Mouse (Mus musculus) hindbrain, embryonic 11.5 days (tissue): ENCODE data around the gene Lmntd1. TPM values are rescaled to one million over a fixed set of nuclear protein-coding genes. Genes with fewer than 3 reads are reported as not detected.
A peak's percentile ranks its signal among the peaks of the same experiment; 100 is the strongest.

Experiments used
- ATAC-seq: fragments of 200-750 bp; cut with Nextera tagmentation; 2 replicates; pipeline ENCODE4 v1.8.0; 2017; ENCODE audit warnings: mild to moderate bottlenecking, moderate TSS enrichment, moderate library complexity; ENCODE audit not compliant: low FRiP score
- DNase-seq: peaks from one replicate; pipeline ENCODE4 v3.0.0-alpha.2; 2015; ENCODE audit warnings: low spot score
- H3K27ac ChIP-seq: fragments of 300-500 bp; sonication (generic); 2 replicates; pipeline ENCODE4 v1.5.1; 2014; ENCODE audit warnings: mild to moderate bottlenecking, low read depth, low read length
- H3K27me3 ChIP-seq: fragments of 300-500 bp; sonication (generic); 2 replicates; pipeline ENCODE4 v1.6.1; 2014; ENCODE audit warnings: mild to moderate bottlenecking, low read length, moderate library complexity, mixed read lengths; ENCODE audit not compliant: control insufficient read depth, insufficient read depth
- H3K36me3 ChIP-seq: fragments of 300-500 bp; sonication (generic); 2 replicates; pipeline ENCODE4 v1.6.1; 2014; ENCODE audit warnings: mild to moderate bottlenecking, low read length, moderate library complexity, mixed read lengths; ENCODE audit not compliant: control insufficient read depth, insufficient read depth
- H3K4me1 ChIP-seq: fragments of 300-500 bp; sonication (generic); replicated peaks from 2 replicates; pipeline ENCODE4 v1.6.1; 2014; ENCODE audit warnings: low read length, mixed read lengths; ENCODE audit not compliant: control insufficient read depth, insufficient read depth
- H3K4me2 ChIP-seq: fragments of 300-500 bp; sonication (generic); replicated peaks from 2 replicates; pipeline ENCODE4 v1.6.1; 2014; ENCODE audit warnings: mild to moderate bottlenecking, low read depth, low read length
- H3K4me3 ChIP-seq: fragments of 300-500 bp; sonication (generic); 2 replicates; pipeline ENCODE4 v1.5.1; 2014; ENCODE audit warnings: low read depth, low read length
- H3K9ac ChIP-seq: fragments of 300-500 bp; sonication (generic); 2 replicates; pipeline ENCODE4 v1.6.1; 2014; ENCODE audit warnings: low read depth, low read length
- H3K9me3 ChIP-seq: fragments of 300-500 bp; sonication (generic); 2 replicates; pipeline ENCODE4 v1.6.1; 2016; ENCODE audit warnings: low read length; ENCODE audit not compliant: control insufficient read depth
- WGBS: fragments of 180-500 bp; shearing (Covaris S2); extraction: QIAGEN DNeasy Blood & Tissue Kit; methylation state at CpG from one replicate; pipeline ENCODE4 v1.1.7; 2014; 5-methylcytosine and 5-hydroxymethylcytosine counted together
- polyA plus RNA-seq: library from polyadenylated mRNA; unstranded; fragments of >200 nt; fragmentation: Nextera tagmentation; extraction: Ambion mirVana; gene quantifications from 2 replicates; pipeline ENCODE4 v1.2.1, GENCODE M21; 2014

Gene Lmntd1
- polyA plus RNA-seq, 1 experiment from 2014 or later, result not detected

- 45% methylated on average over 10 of the region's 10 CpGs for WGBS
- Histone ChIP-seq H3K9ac (no peak overlapping the region), H3K36me3 (no peaks in the 10 kb centered on the region), H3K27ac (peak overlapping the region; percentile 47; the same call in 1 of the 2 replicates), H3K4me2 (no peak overlapping the region), H3K4me1 (0 out of 2 replicates have a peak, but pooled peaks cover 2% of the 10 kb centered on the region), H3K4me3 (no peak overlapping the region), H3K9me3 (no peaks in the 10 kb centered on the region), H3K27me3 (no peaks in the 10 kb centered on the region)
- no peak for ATAC-seq
- DNase-seq, result no peak
Observed at GRCm38 (mm10) chr6:145578457-145579185, 35.5 kb downstream of the Lmntd1 start.

DNA sequence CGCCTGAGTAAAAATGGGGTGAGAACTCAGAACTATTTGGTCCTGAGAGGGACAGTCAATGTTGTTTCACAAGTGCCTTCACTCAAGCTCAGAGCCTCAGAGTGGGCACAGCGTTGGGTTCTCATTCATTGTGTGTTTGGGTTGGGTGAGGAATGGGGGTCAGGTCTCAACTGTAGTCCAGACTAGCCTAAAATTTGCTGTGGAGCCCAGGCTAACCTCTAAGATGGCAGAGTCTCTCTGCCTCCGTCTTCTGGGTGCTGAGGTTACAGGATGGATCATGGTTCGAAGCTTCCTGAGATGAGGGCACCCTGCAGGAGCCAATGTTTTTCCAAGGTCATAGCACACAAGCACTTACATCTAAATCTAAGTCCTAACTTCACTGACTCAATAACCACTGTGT lies 37.4 kb downstream of the Lmntd1 start:
- Histone ChIP-seq H3K9ac (no peak overlapping the region), H3K36me3 (no peaks in the 10 kb centered on the region), H3K27ac (no peak overlapping the region), H3K4me1 (0 out of 2 replicates have a peak, but pooled peaks cover 2% of the 10 kb centered on the region), H3K9me3 (no peaks in the 10 kb centered on the region), H3K4me3 (no peak overlapping the region), H3K27me3 (no peaks in the 10 kb centered on the region), H3K4me2 (no peak overlapping the region)
- DNase-seq, result no peak
- no peak for ATAC-seq
- WGBS, result 96% methylated on average over 4 of the region's 4 CpGs

DNA sequence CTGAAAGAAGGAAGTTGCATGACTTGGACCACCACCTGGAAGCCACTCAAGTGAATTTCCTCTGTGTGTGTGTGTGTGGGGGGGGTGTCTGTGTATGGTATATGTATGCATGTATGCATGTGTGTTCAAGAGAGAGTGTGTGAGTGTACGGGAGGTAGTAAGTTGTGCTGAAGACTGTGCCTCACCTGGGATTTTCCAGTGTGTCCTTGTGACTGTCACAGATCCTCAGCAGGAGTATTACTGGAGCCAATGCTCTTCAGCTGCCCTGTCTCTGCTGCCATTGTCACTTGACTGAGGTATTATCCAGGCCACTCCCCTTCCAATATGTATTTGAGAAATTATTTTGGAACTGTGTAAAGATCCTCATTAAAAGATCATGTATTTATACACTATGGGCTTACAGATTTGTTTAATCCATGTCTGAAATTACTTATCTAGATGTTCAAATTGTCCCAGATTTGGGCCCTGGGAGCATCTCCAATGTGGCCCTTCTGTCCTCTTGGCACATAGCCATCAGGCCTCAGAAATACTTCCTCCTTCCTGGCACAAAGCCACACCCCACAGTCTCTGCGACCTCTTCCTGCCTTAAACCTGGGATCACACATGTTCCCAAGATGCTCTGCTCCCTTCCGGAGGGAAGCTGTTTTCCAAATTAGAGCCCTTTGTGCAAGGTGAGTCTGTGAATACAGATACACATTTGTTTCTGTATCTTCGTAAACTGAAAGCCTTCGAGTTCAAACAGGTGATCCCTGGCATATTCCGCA lies 40.7 kb downstream of the Lmntd1 start:
- H3K27ac ChIP-seq, result no peak overlapping the region
- H3K27me3 ChIP-seq, result no peaks in the 10 kb centered on the region
- no peak overlapping the region for H3K9ac ChIP-seq
- no peaks in the 10 kb centered on the region for H3K36me3 ChIP-seq
- no peak overlapping the region for H3K4me2 ChIP-seq
- 89% methylated on average over 6 of the region's 6 CpGs for WGBS
- no peak for ATAC-seq
- no peak for DNase-seq
- no peaks in the 10 kb centered on the region for H3K9me3 ChIP-seq
- no peak overlapping the region for H3K4me3 ChIP-seq
- H3K4me1 ChIP-seq, result no peaks in the 10 kb centered on the region

- WGBS, result 86% methylated on average over 3 of the region's 3 CpGs
- DNase-seq (no peak), ATAC-seq (no peak)
Observed at GRCm38 (mm10) chr6:145568701-145569100, 45.4 kb downstream of the Lmntd1 start.

DNA sequence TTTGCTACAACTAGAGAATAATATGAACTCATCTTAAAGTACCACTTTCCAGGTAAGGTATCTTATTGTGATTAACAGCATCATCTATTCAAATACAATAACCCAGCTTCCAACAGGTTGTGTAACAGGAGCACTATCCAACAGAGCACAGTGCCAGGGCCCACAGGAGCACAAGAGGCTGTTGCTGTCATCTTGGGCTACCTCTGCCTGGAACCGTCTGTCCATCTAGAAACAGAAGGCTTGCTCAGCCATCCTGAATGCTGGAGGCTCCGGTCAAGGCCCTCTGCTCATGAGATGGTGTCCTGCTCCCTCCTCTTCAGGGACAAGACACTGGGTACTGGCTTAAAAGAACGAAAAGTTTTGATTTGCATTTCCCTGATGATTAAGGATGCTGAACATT lies 46.3 kb downstream of the Lmntd1 start:
- no peak overlapping the region for H3K4me3 ChIP-seq

More at GRCm38 (mm10) chr6:145568701-145569100, 45.4 kb downstream of the Lmntd1 start:
- Histone ChIP-seq H3K36me3 (no peaks in the 10 kb centered on the region), H3K9me3 (no peaks in the 10 kb centered on the region), H3K27ac (no peak overlapping the region), H3K4me2 (no peak overlapping the region), H3K27me3 (no peaks in the 10 kb centered on the region), H3K4me3 (no peak overlapping the region), H3K9ac (no peak overlapping the region), H3K4me1 (no peaks in the 10 kb centered on the region)

GRCm38 (mm10) chr6:145567296-145567695 lies 46.8 kb downstream of the Lmntd1 start:
- no peak for ATAC-seq
- H3K4me1 ChIP-seq, result no peaks in the 10 kb centered on the region
- no peak overlapping the region for H3K27ac ChIP-seq
- no peaks in the 10 kb centered on the region for H3K36me3 ChIP-seq
- H3K9ac ChIP-seq, result no peak overlapping the region
- WGBS, result 73% methylated on average over 8 of the region's 8 CpGs
- no peaks in the 10 kb centered on the region for H3K9me3 ChIP-seq
- DNase-seq, result no peak
- no peak overlapping the region for H3K4me2 ChIP-seq
- no peaks in the 10 kb centered on the region for H3K27me3 ChIP-seq
- H3K4me3 ChIP-seq, result no peak overlapping the region

More for the DNA sequence above, 46.3 kb downstream of the Lmntd1 start:
- H3K9ac ChIP-seq, result no peak overlapping the region
- H3K4me2 ChIP-seq, result no peak overlapping the region
- H3K9me3 ChIP-seq, result no peaks in the 10 kb centered on the region
- no peak overlapping the region for H3K27ac ChIP-seq
- H3K36me3 ChIP-seq, result no peaks in the 10 kb centered on the region
- no peaks in the 10 kb centered on the region for H3K4me1 ChIP-seq
- no peaks in the 10 kb centered on the region for H3K27me3 ChIP-seq
- ATAC-seq (no peak), DNase-seq (no peak)
- WGBS, result 91% methylated on average over 3 of the region's 3 CpGs

- Histone ChIP-seq H3K4me3 (no peak overlapping the region), H3K4me1 (no peaks in the 10 kb centered on the region), H3K4me2 (no peak overlapping the region), H3K9me3 (no peaks in the 10 kb centered on the region), H3K36me3 (no peaks in the 10 kb centered on the region), H3K27me3 (no peaks in the 10 kb centered on the region), H3K27ac (no peak overlapping the region), H3K9ac (no peak overlapping the region)
- ATAC-seq (no peak), DNase-seq (no peak)
- 92% methylated on average over 5 of the region's 5 CpGs for WGBS
Observed at GRCm38 (mm10) chr6:145565663-145566062, 48.5 kb downstream of the Lmntd1 start.

DNA sequence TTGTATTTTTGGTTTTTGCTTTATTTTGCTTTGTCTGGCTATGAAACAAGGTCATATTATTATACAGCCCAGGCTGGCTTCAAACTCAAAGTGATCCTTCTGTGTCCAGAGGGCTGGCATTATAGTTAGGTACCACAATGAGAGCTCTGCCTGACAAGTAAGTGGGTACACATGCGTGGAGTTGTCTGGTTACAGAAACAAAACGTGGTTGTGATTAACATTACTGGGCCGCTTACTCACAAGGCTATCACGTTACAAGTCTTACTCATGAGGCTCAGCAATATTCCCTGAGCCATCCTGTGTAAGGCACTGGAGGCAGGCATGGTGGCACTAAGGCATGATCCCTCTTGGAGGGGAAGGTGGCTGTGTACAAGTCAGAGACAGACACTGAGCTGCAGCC lies 49.4 kb downstream of the Lmntd1 start:
- Histone ChIP-seq H3K4me2 (no peak overlapping the region), H3K9me3 (no peaks in the 10 kb centered on the region), H3K4me3 (no peak overlapping the region), H3K9ac (no peak overlapping the region), H3K27ac (no peak overlapping the region), H3K27me3 (no peaks in the 10 kb centered on the region), H3K36me3 (no peaks in the 10 kb centered on the region), H3K4me1 (no peaks in the 10 kb centered on the region)
- DNase-seq (no peak), ATAC-seq (no peak)
- 64% methylated on average over 4 of the region's 4 CpGs for WGBS
